Mouse (Mus musculus) layer of hippocampus, postnatal 14 days (tissue): Measurements from ENCODE around the gene Gm20518. TPM values are rescaled to one million over a fixed set of nuclear protein-coding genes. Genes with fewer than 3 reads are reported as not detected.

ENCODE experiments used
- total RNA-seq, 2 experiments: library from RNA; stranded (reverse); gene quantifications; 2 replicates each; pipeline ENCODE4 v1.2.3; 2021

Gm20518 gene
- total RNA-seq, 2 experiments from 2014 or later: 1.9 to 2.4 TPM

Other genes with a start within 250 kb of the Gm20518 start
- gene Ccdc74a, start 245.2 kb downstream of the Gm20518 start, total RNA-seq: 10 to 100 TPM; 39.9 to 48.2 TPM
- gene Med15, start 158.8 kb downstream of the Gm20518 start, total RNA-seq: 10 to 100 TPM; 65.4 to 80.2 TPM
- 100 to 1,000 TPM in 1 of 2 experiments, 10 to 100 TPM in 1; 91.8 to 108 TPM for gene Klhl22, start 132.1 kb downstream of the Gm20518 start, total RNA-seq
- 1 to 10 TPM; 3.9 TPM for gene Scarf2, start 94.4 kb downstream of the Gm20518 start, total RNA-seq
- gene B830017H08Rik, start 58.5 kb downstream of the Gm20518 start, total RNA-seq: 1 to 10 TPM; 5.8 to 6.3 TPM
- 10 to 100 TPM; 12.9 to 13.8 TPM for gene Car15, start 53.3 kb downstream of the Gm20518 start, total RNA-seq
- gene Tssk1, start 2.6 kb upstream of the Gm20518 start, total RNA-seq: not detected
- gene Dgcr2, start 6.9 kb upstream of the Gm20518 start, total RNA-seq: 100 to 1,000 TPM; 105 to 111 TPM
- gene Tssk2, start 7.0 kb upstream of the Gm20518 start, total RNA-seq: not detected
- 10 to 100 TPM; 27.8 to 32.2 TPM for gene Ess2, start 19.7 kb upstream of the Gm20518 start, total RNA-seq
- gene Gsc2, start 23.4 kb upstream of the Gm20518 start, total RNA-seq: not detected
- gene Slc25a1, start 36.5 kb upstream of the Gm20518 start, total RNA-seq: 10 to 100 TPM; 60.4 to 61.2 TPM
- under 1 TPM in 1 of 2 experiments, not detected in 1; 0.99 TPM for gene Vpreb2, start 88.8 kb upstream of the Gm20518 start, total RNA-seq
- 10 to 100 TPM; 85.1 to 86.3 TPM for gene Dgcr6, start 161.2 kb upstream of the Gm20518 start, total RNA-seq
- gene Prodh, start 198.5 kb upstream of the Gm20518 start, total RNA-seq: 10 to 100 TPM; 31.0 to 43.6 TPM
- 10 to 100 TPM; 77.1 to 85.6 TPM for gene Rtn4r, start 236.0 kb upstream of the Gm20518 start, total RNA-seq